Mouse (Mus musculus): ENCODE measurements around the gene Adamts10.

Gene Adamts10

DNA sequence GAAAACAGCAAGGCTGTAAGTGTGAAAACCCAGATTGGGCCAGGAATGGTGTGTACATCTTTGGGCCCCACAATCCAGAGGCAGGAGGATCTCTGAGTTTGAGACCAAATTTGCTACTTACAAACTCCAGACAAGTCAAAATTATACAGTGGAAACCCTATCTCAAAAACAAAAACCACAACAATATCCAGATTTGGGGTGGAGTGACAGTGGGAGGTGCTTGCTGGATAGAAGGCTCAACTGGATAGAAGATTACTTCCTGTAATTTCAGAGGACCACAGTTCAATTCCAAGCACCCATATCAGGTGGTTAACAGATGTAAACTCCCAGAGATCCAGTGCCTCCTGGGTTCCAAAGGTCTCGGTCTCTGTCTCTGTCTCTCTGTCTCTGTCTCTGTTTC lies 30.5 kb downstream of the Adamts10 start:
- DNase-seq (ENCODE audit: low spot score), result no peak

DNA sequence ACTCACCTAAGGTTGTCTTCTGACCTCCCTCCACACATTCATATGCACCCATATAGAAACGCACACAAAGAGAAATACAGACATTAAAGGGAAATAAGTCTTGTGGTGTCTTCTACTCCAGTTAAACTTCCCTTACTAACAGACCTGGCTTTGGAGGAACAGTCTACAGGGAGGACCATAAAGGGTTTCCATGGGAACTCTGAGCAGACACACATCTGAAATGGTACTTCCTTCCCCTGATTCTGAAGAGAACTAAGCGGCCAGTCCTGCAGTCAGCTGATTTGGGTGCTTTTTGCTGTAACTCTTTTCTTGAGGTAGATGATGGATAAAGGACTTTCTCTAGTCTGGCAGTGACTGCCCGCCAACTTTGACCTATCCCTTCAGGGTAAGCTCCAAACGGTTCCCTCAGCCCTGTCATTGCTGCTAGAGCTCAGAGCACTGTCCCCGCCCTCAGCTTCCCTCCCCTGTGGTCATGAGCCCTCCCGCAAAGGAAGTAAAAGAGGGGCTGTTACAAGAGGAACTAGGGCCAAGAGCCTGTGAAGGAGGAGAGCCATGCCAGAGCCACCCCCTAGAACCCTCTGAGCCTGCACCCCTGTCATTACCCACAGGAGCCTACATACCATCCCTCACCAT lies 31.3 kb downstream of the Adamts10 start, which contains the start of gene Myo1f:
Myo1f (plus strand) TSS at position 485 of the 633 bp plus-strand sequence.
- no peak for DNase-seq (ENCODE audit: low spot score)

GRCm38 (mm10) chr17:33557922-33558321 lies 33.9 kb downstream of the Adamts10 start:
- DNase-seq (ENCODE audit: low spot score), result no peak

DNA sequence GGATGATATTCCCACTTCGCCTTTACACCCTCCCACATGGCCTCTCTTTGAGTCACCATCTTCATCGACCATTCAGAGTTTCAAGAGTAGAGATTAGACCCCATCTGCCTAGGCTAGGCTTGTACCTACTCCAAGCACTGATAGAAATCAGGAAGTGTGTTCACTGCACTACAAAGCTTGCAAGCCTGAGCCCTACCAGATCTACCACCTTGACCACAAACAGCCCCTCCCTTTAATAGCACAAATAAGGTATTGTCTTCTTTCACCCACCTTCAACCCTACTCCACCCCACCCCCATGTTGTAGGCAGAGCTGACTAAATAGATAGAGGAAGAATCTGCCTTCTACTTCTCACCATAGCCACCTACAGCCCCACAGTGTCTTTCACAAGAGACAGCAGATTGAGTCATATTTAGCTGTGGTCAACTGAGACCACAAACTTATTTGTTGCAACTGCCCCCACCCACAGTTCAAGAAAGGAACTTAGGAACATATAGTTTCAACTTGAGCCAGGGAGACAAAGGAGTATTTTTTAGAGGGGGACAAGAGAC lies 39.6 kb downstream of the Adamts10 start:
- DNase-seq (ENCODE audit: low spot score), result no peak

DNA sequence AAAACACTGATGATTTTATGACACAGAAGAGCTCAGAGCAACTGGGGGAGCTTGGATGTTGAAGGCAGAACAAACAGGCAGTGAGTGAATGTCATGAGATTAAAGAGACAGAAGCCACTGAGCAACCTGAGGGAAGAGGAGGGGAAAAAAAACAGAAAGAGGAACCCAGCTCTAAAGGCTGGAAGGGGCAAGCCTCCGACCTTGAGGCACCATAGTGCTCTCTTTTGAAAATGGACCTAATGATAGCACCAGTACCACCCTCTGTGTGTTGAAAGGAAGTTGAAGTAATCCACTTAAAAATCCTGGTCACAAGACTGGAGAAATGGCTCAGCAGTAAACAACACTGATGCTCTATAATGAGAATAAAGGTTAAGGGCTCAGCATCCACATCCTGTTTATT lies 40.6 kb downstream of the Adamts10 start:
- no peak for DNase-seq (ENCODE audit: low spot score)

- DNase-seq (ENCODE audit: low spot score), result no peak
These were observed 42.2 kb downstream of the Adamts10 start for GRCm38 (mm10) chr17:33566182-33566581.

GRCm38 (mm10) chr17:33584061-33584460 lies 60.1 kb downstream of the Adamts10 start:
- DNase-seq (ENCODE audit: low spot score), result no peak

DNA sequence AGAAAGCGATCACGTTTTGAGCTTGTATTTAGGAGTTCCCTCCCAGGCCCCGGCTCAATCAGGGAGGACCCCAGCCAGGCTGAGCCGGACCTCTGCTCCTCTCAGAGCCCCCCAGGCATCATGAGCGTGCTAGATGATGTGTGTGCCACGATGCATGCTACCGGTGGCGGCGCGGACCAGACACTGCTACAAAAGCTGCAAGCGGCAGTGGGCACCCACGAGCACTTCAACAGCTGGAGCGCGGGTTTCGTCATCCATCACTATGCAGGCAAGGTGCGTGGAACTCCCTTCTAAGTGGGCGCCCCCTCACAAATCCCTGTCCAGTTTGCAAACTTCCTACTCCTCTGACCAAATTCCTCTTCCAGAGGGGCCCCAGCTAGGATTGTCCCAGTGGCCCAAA lies 62.0 kb downstream of the Adamts10 start:
- DNase-seq (ENCODE audit: low spot score), result no peak

DNA sequence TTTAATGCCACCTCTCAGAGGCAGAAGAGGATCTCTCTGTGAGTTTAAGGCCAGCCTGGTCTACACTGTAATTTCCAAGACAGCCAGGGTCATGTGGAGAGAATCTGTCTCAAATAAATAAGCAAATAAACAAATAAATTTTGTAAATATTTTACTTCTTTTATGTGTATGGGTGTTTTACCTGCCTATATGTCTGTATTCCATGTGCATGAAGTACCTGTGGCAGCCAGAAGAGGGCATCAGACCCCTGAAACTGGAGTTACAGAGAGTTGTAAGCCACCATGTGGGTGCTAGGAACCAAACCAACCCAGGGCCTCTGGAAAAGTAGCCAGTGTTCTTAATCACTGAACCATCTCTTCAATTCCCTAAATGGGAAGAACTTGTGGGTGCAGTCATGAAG lies 73.3 kb downstream of the Adamts10 start:
- DNase-seq (ENCODE audit: low spot score), result no peak

- no peak for DNase-seq (ENCODE audit: low spot score)
These were observed 74.5 kb downstream of the Adamts10 start for GRCm38 (mm10) chr17:33598506-33598905.

- DNase-seq (ENCODE audit: low spot score), result no peak
These were observed 76.0 kb downstream of the Adamts10 start for GRCm38 (mm10) chr17:33599836-33600475.

DNA sequence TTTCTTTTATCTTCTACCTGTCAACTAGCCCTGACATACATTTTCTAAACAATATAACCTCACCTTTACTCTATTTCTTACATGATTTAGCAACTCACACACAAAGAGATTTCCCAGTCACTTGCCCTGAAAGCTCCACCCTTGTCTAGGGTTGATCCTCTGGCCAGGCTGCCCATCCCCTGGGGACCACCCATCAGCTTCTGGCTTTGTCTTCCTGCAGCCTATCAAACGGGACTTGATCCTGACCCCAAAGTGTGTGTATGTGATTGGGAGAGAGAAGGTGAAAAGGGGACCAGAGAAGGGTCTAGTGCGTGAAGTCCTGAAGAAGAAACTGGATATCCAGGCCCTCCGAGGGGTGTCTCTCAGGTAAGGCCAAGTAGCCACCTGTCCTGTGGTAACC lies 76.8 kb downstream of the Adamts10 start:
- no peak for DNase-seq (ENCODE audit: low spot score)

GRCm38 (mm10) chr17:33601947-33602346 lies 77.9 kb downstream of the Adamts10 start:
- no peak for DNase-seq (ENCODE audit: low spot score)
